Comparison of ENCODE assay signal across 8 mouse cellular contexts in genomic region chr2:151008517-151008932, GRCm38 (mm10). TPM values are rescaled to one million over a fixed set of nuclear protein-coding genes. Genes with fewer than 3 reads are reported as not detected.
DNase-seq lines count a peak whose midpoint lies in the region; ATAC-seq and TF ChIP-seq lines count a peak whose summit lies in the region.

No protein-coding gene starts in this region.

- DNase-seq in heart, postnatal 4 days = no peak
- DNase-seq in G1E (ENCODE audit: low spot score) = no peak
- no peak for DNase-seq in cerebellum, adult 9-11 months
- no peak for DNase-seq in cerebellum, adult 11 months

- no peaks in the 10 kb centered on the region for H3K9me3 ChIP-seq in heart, embryonic 13.5 days
- H3K9me3 ChIP-seq in G1E (replicated peaks) = no peaks in the 10 kb centered on the region
- H3K9me3 ChIP-seq in erythroblast, embryonic 14.5 days (ENCODE audit: control insufficient read depth, low read length) = no peaks in the 10 kb centered on the region
- H3K9me3 ChIP-seq in limb, embryonic 12.5 days = no peaks in the 10 kb centered on the region
- no peaks in the 10 kb centered on the region for H3K9me3 ChIP-seq in neural tube, embryonic 15.5 days (replicated peaks)

- H3K9ac ChIP-seq in heart, embryonic 13.5 days = peak overlapping the region; percentile 86
- H3K9ac ChIP-seq in limb, embryonic 12.5 days (replicated peaks) = peak overlapping the region; percentile 82
- peak overlapping the region; percentile 72 for H3K9ac ChIP-seq in neural tube, embryonic 15.5 days (replicated peaks)

- ATAC-seq in heart, embryonic 13.5 days (ENCODE audit: extremely low read depth, insufficient number of reproducible peaks, low FRiP score, low TSS enrichment) = 0 out of 2 replicates have a peak, but pooled peaks have one; percentile 3
- ATAC-seq in G1E (ENCODE audit: extremely low read depth, insufficient number of reproducible peaks, low FRiP score, poor library complexity, severe bottlenecking) = no peak
- ATAC-seq in limb, embryonic 12.5 days (ENCODE audit: insufficient number of reproducible peaks, insufficient read depth, low FRiP score, low TSS enrichment, low read depth) = peak; percentile 52
- ATAC-seq in neural tube, embryonic 15.5 days (ENCODE audit: low FRiP score) = peak; percentile 56; the same call in 1 of the 2 replicates

- H3K4me3 ChIP-seq in heart, embryonic 13.5 days = peak overlapping the region; percentile 68
- peak overlapping the region; percentile 84 for H3K4me3 ChIP-seq in G1E (ENCODE audit: low read depth, low read length)
- H3K4me3 ChIP-seq in erythroblast, embryonic 14.5 days (replicated peaks) = peak overlapping the region; percentile 65
- peak overlapping the region; percentile 68 for H3K4me3 ChIP-seq in limb, embryonic 12.5 days (replicated peaks)
- H3K4me3 ChIP-seq in neural tube, embryonic 15.5 days (replicated peaks) = peak overlapping the region; percentile 81

- no peaks in the 10 kb centered on the region for H3K36me3 ChIP-seq in heart, embryonic 13.5 days
- H3K36me3 ChIP-seq in G1E (replicated peaks) = no peaks in the 10 kb centered on the region
- H3K36me3 ChIP-seq in erythroblast, embryonic 14.5 days (ENCODE audit: control insufficient read depth) = peaks cover 8% of the 10 kb centered on the region
- no peaks in the 10 kb centered on the region for H3K36me3 ChIP-seq in limb, embryonic 12.5 days
- H3K36me3 ChIP-seq in neural tube, embryonic 15.5 days = no peaks in the 10 kb centered on the region

- H3K4me1 ChIP-seq in heart, embryonic 13.5 days = peaks cover 51% of the 10 kb centered on the region
- peaks cover 49% of the 10 kb centered on the region for H3K4me1 ChIP-seq in G1E (ENCODE audit: insufficient read depth, low read depth, low read length)
- peaks cover 96% of the 10 kb centered on the region for H3K4me1 ChIP-seq in erythroblast, embryonic 14.5 days (ENCODE audit: control insufficient read depth)
- H3K4me1 ChIP-seq in limb, embryonic 12.5 days (replicated peaks) = peaks cover 14% of the 10 kb centered on the region
- H3K4me1 ChIP-seq in neural tube, embryonic 15.5 days = peaks cover 19% of the 10 kb centered on the region

- H3K27ac ChIP-seq in heart, embryonic 13.5 days (replicated peaks) = peak overlapping the region; percentile 57
- H3K27ac ChIP-seq in limb, embryonic 12.5 days = peak overlapping the region; percentile 79
- H3K27ac ChIP-seq in neural tube, embryonic 15.5 days (replicated peaks) = peak overlapping the region; percentile 73; the same call in 1 of the 2 replicates

- no peak for TF ChIP-seq CTCF in G1E (IDR thresholded peaks at IDR 0.05; ENCODE audit: low read depth, low read length)

- H3K4me2 ChIP-seq in heart, embryonic 13.5 days = peak overlapping the region; percentile 97
- peak overlapping the region; percentile 77 for H3K4me2 ChIP-seq in limb, embryonic 12.5 days
- peak overlapping the region; percentile 99 for H3K4me2 ChIP-seq in neural tube, embryonic 15.5 days

- WGBS in heart, embryonic 13.5 days = under 1% methylated on average over 21 of the region's 21 CpGs
- WGBS in limb, embryonic 12.5 days = under 1% methylated on average over 21 of the region's 21 CpGs
- 0% methylated on average over 21 of the region's 21 CpGs for WGBS in neural tube, embryonic 15.5 days

- H3K27me3 ChIP-seq in heart, embryonic 13.5 days (replicated peaks) = peaks cover 13% of the 10 kb centered on the region
- 0 out of 2 replicates have a peak, but pooled peaks cover under 1% of the 10 kb centered on the region for H3K27me3 ChIP-seq in G1E (ENCODE audit: insufficient read depth, low read length)
- H3K27me3 ChIP-seq in erythroblast, embryonic 14.5 days (ENCODE audit: control insufficient read depth) = no peaks in the 10 kb centered on the region; the same call in 1 of the 2 replicates
- H3K27me3 ChIP-seq in limb, embryonic 12.5 days = no peaks in the 10 kb centered on the region
- H3K27me3 ChIP-seq in neural tube, embryonic 15.5 days (replicated peaks) = no peaks in the 10 kb centered on the region

RNA-seq across cellular contexts. Expression of gene Ninl, which starts 30.7 kb away (rescaled TPM):
- 5.3 and 5.8 TPM in 2 replicates for polyA plus RNA-seq in heart, embryonic 13.5 days (2015; fragmentation: Nextera tagmentation; extraction: Ambion mirVana)
- total RNA-seq in heart, postnatal 4 days (2021) = 1 to 10 TPM; 1.7 to 2.5 TPM
- 5.1 and 5.6 TPM in 2 replicates for total RNA-seq in G1E (2014; fragmentation: Nextera tagmentation)
- 5.3 and 7.5 TPM in 2 replicates for total RNA-seq in G1E (2017)
- 2.7 and 3.6 TPM in 2 replicates for polyA plus RNA-seq in G1E (2012)
- 2.4 and 3.2 TPM in 2 replicates for polyA plus RNA-seq in erythroblast, embryonic 14.5 days (2012)
- 13.2 and 14.5 TPM in 2 replicates for polyA plus RNA-seq in limb, embryonic 12.5 days (2016; fragmentation: Nextera tagmentation; extraction: Ambion mirVana)
- 2.9 and 3.7 TPM in 2 replicates for polyA plus RNA-seq in neural tube, embryonic 15.5 days (2015; fragmentation: Nextera tagmentation; extraction: Ambion mirVana)

RNA-seq across cellular contexts. Expression of gene Nanp, which starts 30.7 kb away (rescaled TPM):
- polyA plus RNA-seq in heart, embryonic 13.5 days (2015; fragmentation: Nextera tagmentation; extraction: Ambion mirVana) = 20.4 and 24.5 TPM in 2 replicates
- total RNA-seq in heart, postnatal 4 days (2021) = 1 to 10 TPM; 6.6 to 7.9 TPM
- total RNA-seq in G1E (2014; fragmentation: Nextera tagmentation) (24.9 and 25.5 TPM in 2 replicates), G1E (2017) (31.0 and 39.3 TPM in 2 replicates)
- 20.0 and 22.1 TPM in 2 replicates for polyA plus RNA-seq in G1E (2012)
- polyA plus RNA-seq in erythroblast, embryonic 14.5 days (2012) = 2.4 and 4.6 TPM in 2 replicates
- polyA plus RNA-seq in limb, embryonic 12.5 days (2016; fragmentation: Nextera tagmentation; extraction: Ambion mirVana) = 51.4 and 53.4 TPM in 2 replicates
- polyA plus RNA-seq in neural tube, embryonic 15.5 days (2015; fragmentation: Nextera tagmentation; extraction: Ambion mirVana) = 37.8 and 40.1 TPM in 2 replicates
